Mouse (Mus musculus): ENCODE measurements around the gene Rabep2. TPM values are rescaled to one million over a fixed set of nuclear protein-coding genes. Genes with fewer than 3 reads are reported as not detected.

Gene Rabep2
- total and polyA plus RNA-seq, 3 experiments, result 2.9 to 21.7 (median 16.1) TPM

DNA sequence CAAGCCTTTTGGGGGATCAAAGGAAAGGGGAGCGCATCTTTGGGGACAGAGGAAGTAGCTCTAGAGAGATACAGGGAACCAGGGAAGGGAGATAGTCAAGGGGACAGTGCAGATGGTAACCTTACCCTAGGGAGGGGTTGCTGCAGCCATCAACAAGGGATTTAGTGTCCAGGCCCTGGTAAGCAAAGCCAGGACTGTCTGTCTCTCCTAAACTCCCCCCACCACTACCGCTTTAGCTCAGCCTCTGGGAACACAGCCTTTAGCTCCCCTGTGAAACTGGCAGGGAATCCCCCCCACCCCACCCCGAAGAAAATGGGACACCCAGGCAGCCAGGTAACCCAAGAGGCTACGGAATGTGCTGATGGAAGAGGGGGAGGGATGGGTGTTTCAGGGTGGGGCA, 35.0 kb downstream of the Rabep2 start:
- peaks cover 40% of the 10 kb centered on the region for H3K36me3 ChIP-seq (replicated peaks)
- DNase-seq (ENCODE audit: low spot score), result no peak
- peaks cover 43% of the 10 kb centered on the region for H3K4me1 ChIP-seq (ENCODE audit: insufficient read depth, low read depth, low read length)
- no peak for TF ChIP-seq CTCF (IDR thresholded peaks at IDR 0.05; ENCODE audit: low read depth, low read length)
- no peak for TF ChIP-seq POLR2AphosphoS5 (IDR thresholded peaks at IDR 0.05; ENCODE audit: insufficient replicate concordance, low read depth, low read length)
- no peak for TF ChIP-seq GATA1 (IDR thresholded peaks at IDR 0.05; ENCODE audit: borderline replicate concordance, low read length)
- TF ChIP-seq TAL1 (conservative IDR thresholded peaks at IDR 0.05; ENCODE audit: low read depth, low read length), result no peak
- no peak for TF ChIP-seq GATA2 (IDR thresholded peaks at IDR 0.05; ENCODE audit: borderline replicate concordance, low read depth, low read length)
- H3K4me3 ChIP-seq (ENCODE audit: low read depth, low read length), result no peak overlapping the region
- H3K27me3 ChIP-seq (ENCODE audit: insufficient read depth, low read length), result peaks cover 29% of the 10 kb centered on the region
- ATAC-seq (ENCODE audit: extremely low read depth, insufficient number of reproducible peaks, low FRiP score, poor library complexity, severe bottlenecking), result no peak
- H3K9me3 ChIP-seq (replicated peaks), result no peaks in the 10 kb centered on the region

DNA sequence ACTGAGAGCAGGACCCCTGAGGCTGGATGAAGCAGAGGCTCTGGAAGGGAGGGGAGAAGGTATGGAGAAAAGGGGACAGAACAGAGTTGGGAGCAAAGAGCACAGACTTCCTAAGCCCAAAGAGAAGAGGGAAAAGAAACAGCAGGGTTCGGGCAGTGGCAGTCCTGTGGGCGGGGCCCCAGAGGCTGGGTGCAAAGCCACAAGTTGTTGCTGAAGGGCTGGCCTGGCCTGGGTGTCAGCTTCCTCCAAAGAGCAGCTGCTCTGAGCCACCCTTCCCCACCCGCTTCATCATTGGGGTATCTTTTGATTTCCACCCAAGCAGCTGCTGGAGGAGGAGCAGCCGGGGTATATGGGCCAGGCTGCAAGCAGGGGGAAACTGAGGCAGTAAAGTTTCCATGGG, 35.6 kb downstream of the Rabep2 start:
- Histone ChIP-seq H3K27me3 (ENCODE audit: insufficient read depth, low read length) (peaks cover 24% of the 10 kb centered on the region), H3K4me1 (ENCODE audit: insufficient read depth, low read depth, low read length) (peaks cover 43% of the 10 kb centered on the region), H3K36me3 (replicated peaks) (peaks cover 46% of the 10 kb centered on the region), H3K4me3 (ENCODE audit: low read depth, low read length) (no peak overlapping the region; the same call in 1 of the 2 replicates), H3K9me3 (replicated peaks) (no peaks in the 10 kb centered on the region)
- DNase-seq (ENCODE audit: low spot score) (peak; percentile 50), ATAC-seq (ENCODE audit: extremely low read depth, insufficient number of reproducible peaks, low FRiP score, poor library complexity, severe bottlenecking) (no peak)
- TF ChIP-seq POLR2AphosphoS5 (IDR thresholded peaks at IDR 0.05; ENCODE audit: insufficient replicate concordance, low read depth, low read length), result no peak
- TF ChIP-seq CTCF (IDR thresholded peaks at IDR 0.05; ENCODE audit: low read depth, low read length), result no peak
- no peak for TF ChIP-seq GATA1 (IDR thresholded peaks at IDR 0.05; ENCODE audit: borderline replicate concordance, low read length)
- TF ChIP-seq GATA2 (IDR thresholded peaks at IDR 0.05; ENCODE audit: borderline replicate concordance, low read depth, low read length), result no peak
- TF ChIP-seq TAL1 (conservative IDR thresholded peaks at IDR 0.05; ENCODE audit: low read depth, low read length), result no peak

DNA sequence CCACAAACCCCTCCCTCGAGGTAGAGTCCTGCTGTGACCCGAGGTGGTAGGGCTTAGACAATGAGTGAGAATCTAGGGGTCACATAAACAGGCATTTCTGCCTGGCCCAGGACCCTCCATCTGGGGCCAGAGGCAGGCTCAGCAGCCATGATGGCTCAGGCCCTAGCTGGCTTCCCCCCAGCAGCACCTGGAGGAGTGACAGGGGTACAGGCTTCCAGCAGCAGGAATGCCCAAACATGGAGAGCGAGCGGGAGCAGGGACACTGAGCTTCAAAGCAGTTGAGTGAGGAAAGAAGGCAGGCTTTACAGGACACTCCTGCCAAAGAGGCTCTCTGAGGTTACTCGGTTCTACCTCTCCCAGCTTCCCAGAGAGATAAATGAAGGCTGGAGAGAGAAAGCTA, 36.3 kb downstream of the Rabep2 start:
- no peak for DNase-seq (ENCODE audit: low spot score)
- Histone ChIP-seq H3K36me3 (replicated peaks) (peaks cover 53% of the 10 kb centered on the region), H3K4me1 (ENCODE audit: insufficient read depth, low read depth, low read length) (peaks cover 43% of the 10 kb centered on the region), H3K9me3 (replicated peaks) (no peaks in the 10 kb centered on the region), H3K4me3 (ENCODE audit: low read depth, low read length) (no peak overlapping the region), H3K27me3 (ENCODE audit: insufficient read depth, low read length) (peaks cover 17% of the 10 kb centered on the region)
- ATAC-seq (ENCODE audit: extremely low read depth, insufficient number of reproducible peaks, low FRiP score, poor library complexity, severe bottlenecking), result no peak
- TF ChIP-seq CTCF (IDR thresholded peaks at IDR 0.05; ENCODE audit: low read depth, low read length) (no peak), POLR2AphosphoS5 (IDR thresholded peaks at IDR 0.05; ENCODE audit: insufficient replicate concordance, low read depth, low read length) (no peak), TAL1 (conservative IDR thresholded peaks at IDR 0.05; ENCODE audit: low read depth, low read length) (no peak), GATA1 (IDR thresholded peaks at IDR 0.05; ENCODE audit: borderline replicate concordance, low read length) (no peak), GATA2 (IDR thresholded peaks at IDR 0.05; ENCODE audit: borderline replicate concordance, low read depth, low read length) (no peak)

- H3K4me3 ChIP-seq (ENCODE audit: low read depth, low read length), result no peak overlapping the region
- ATAC-seq (ENCODE audit: extremely low read depth, insufficient number of reproducible peaks, low FRiP score, poor library complexity, severe bottlenecking) (no peak), DNase-seq (ENCODE audit: low spot score) (no peak)
- peaks cover 59% of the 10 kb centered on the region for H3K36me3 ChIP-seq (replicated peaks)
- no peaks in the 10 kb centered on the region for H3K9me3 ChIP-seq (replicated peaks)
- H3K4me1 ChIP-seq (ENCODE audit: insufficient read depth, low read depth, low read length), result peaks cover 45% of the 10 kb centered on the region
- TF ChIP-seq CTCF (IDR thresholded peaks at IDR 0.05; ENCODE audit: low read depth, low read length) (no peak), GATA1 (IDR thresholded peaks at IDR 0.05; ENCODE audit: borderline replicate concordance, low read length) (no peak), POLR2AphosphoS5 (IDR thresholded peaks at IDR 0.05; ENCODE audit: insufficient replicate concordance, low read depth, low read length) (no peak), GATA2 (IDR thresholded peaks at IDR 0.05; ENCODE audit: borderline replicate concordance, low read depth, low read length) (no peak), TAL1 (conservative IDR thresholded peaks at IDR 0.05; ENCODE audit: low read depth, low read length) (no peak)
- H3K27me3 ChIP-seq (ENCODE audit: insufficient read depth, low read length), result peaks cover 12% of the 10 kb centered on the region
These were observed 36.9 kb downstream of the Rabep2 start for GRCm38 (mm10) chr7:126465246-126466030.

DNA sequence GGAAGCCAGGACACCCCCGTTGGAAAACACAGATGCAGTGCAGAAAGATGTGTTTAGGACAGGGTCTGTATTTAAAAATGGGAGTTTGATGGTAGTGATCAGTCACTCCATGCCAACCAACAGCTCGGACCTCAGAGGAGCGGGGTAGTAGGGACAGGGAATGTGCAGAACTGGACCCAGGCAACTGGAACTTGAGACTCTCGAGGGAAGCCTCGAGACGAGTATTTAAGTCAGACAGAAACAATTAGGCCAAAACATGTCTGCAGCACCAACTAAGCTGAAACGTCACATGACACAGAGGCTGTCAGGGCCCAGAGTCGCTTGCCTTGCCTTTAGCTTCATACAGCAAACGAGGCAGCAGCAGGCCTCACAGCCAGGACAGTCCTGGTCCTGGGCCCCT, 37.6 kb downstream of the Rabep2 start:
- H3K4me1 ChIP-seq (ENCODE audit: insufficient read depth, low read depth, low read length), result peaks cover 46% of the 10 kb centered on the region

GRCm38 (mm10) chr7:126466707-126467106, 38.1 kb downstream of the Rabep2 start:
- ATAC-seq (ENCODE audit: extremely low read depth, insufficient number of reproducible peaks, low FRiP score, poor library complexity, severe bottlenecking), result no peak
- no peaks in the 10 kb centered on the region for H3K27me3 ChIP-seq (ENCODE audit: insufficient read depth, low read length)
- H3K9me3 ChIP-seq (replicated peaks), result no peaks in the 10 kb centered on the region
- H3K36me3 ChIP-seq (replicated peaks), result peaks cover 71% of the 10 kb centered on the region
- TF ChIP-seq TAL1 (conservative IDR thresholded peaks at IDR 0.05; ENCODE audit: low read depth, low read length) (no peak), POLR2AphosphoS5 (IDR thresholded peaks at IDR 0.05; ENCODE audit: insufficient replicate concordance, low read depth, low read length) (no peak), GATA1 (IDR thresholded peaks at IDR 0.05; ENCODE audit: borderline replicate concordance, low read length) (no peak), CTCF (IDR thresholded peaks at IDR 0.05; ENCODE audit: low read depth, low read length) (no peak), GATA2 (IDR thresholded peaks at IDR 0.05; ENCODE audit: borderline replicate concordance, low read depth, low read length) (no peak)
- H3K4me3 ChIP-seq (ENCODE audit: low read depth, low read length), result no peak overlapping the region
- H3K4me1 ChIP-seq (ENCODE audit: insufficient read depth, low read depth, low read length), result peaks cover 52% of the 10 kb centered on the region
- no peak for DNase-seq (ENCODE audit: low spot score)

More for the DNA sequence above, 37.6 kb downstream of the Rabep2 start:
- DNase-seq (ENCODE audit: low spot score) (no peak), ATAC-seq (ENCODE audit: extremely low read depth, insufficient number of reproducible peaks, low FRiP score, poor library complexity, severe bottlenecking) (no peak)
- no peaks in the 10 kb centered on the region for H3K9me3 ChIP-seq (replicated peaks)
- H3K36me3 ChIP-seq (replicated peaks), result peaks cover 65% of the 10 kb centered on the region
- TF ChIP-seq TAL1 (conservative IDR thresholded peaks at IDR 0.05; ENCODE audit: low read depth, low read length) (no peak), GATA1 (IDR thresholded peaks at IDR 0.05; ENCODE audit: borderline replicate concordance, low read length) (no peak), GATA2 (IDR thresholded peaks at IDR 0.05; ENCODE audit: borderline replicate concordance, low read depth, low read length) (no peak), POLR2AphosphoS5 (IDR thresholded peaks at IDR 0.05; ENCODE audit: insufficient replicate concordance, low read depth, low read length) (no peak), CTCF (IDR thresholded peaks at IDR 0.05; ENCODE audit: low read depth, low read length) (no peak)
- H3K27me3 ChIP-seq (ENCODE audit: insufficient read depth, low read length), result peaks cover 5% of the 10 kb centered on the region
- no peak overlapping the region for H3K4me3 ChIP-seq (ENCODE audit: low read depth, low read length)

Measured in G1E (cell line).